Mouse (Mus musculus): ENCODE results near the gene Rnf8. TPM values are rescaled to one million over a fixed set of nuclear protein-coding genes. Genes with fewer than 3 reads are reported as not detected.

The Rnf8 gene
- 19.7 and 21.0 TPM in 2 replicates for polyA plus RNA-seq (2012; rRNA removed)

- Histone ChIP-seq H3K36me3 (ENCODE audit: control insufficient read depth, insufficient read depth, low read length) (peaks cover 2% of the 10 kb centered on the region), H3K4me1 (ENCODE audit: control insufficient read depth, insufficient read depth, low read length) (peaks cover 11% of the 10 kb centered on the region)
- TF ChIP-seq CTCF (IDR thresholded peaks at IDR 0.05; ENCODE audit: control insufficient read depth, insufficient read depth, insufficient replicate concordance, low read depth, low read length) (peak; percentile 37; the same call in 1 of the 2 replicates), POLR2A (IDR thresholded peaks at IDR 0.05; ENCODE audit: control insufficient read depth, low read depth, low read length) (0 out of 2 replicates have a peak, but pooled peaks have one; percentile 32)
Measured at GRCm38 (mm10) chr17:29614115-29615023, at the start of gene Rnf8, which contains the start of gene Gm28043. Gene Rnf8, plus strand, starts transcription at chr17:29614790. Gene Gm28043, plus strand, starts transcription at chr17:29614876.

GRCm38 (mm10) chr17:29565521-29565920 is 49.1 kb upstream of the Rnf8 start:
- Histone ChIP-seq H3K27me3 (ENCODE audit: control insufficient read depth, insufficient read depth, low read length) (no peaks in the 10 kb centered on the region), H3K27ac (ENCODE audit: control insufficient read depth, insufficient read depth, low read depth, low read length) (no peak overlapping the region), H3K4me1 (ENCODE audit: control insufficient read depth, insufficient read depth, low read length) (no peaks in the 10 kb centered on the region), H3K4me3 (ENCODE audit: control insufficient read depth, low read depth, low read length) (no peak overlapping the region), H3K36me3 (ENCODE audit: control insufficient read depth, insufficient read depth, low read length) (no peaks in the 10 kb centered on the region; the same call in 1 of the 2 replicates)
- no peak for TF ChIP-seq POLR2A (IDR thresholded peaks at IDR 0.05; ENCODE audit: control insufficient read depth, low read depth, low read length)

More at GRCm38 (mm10) chr17:29614115-29615023, at the start of gene Rnf8, which contains the start of gene Gm28043:
- H3K27me3 ChIP-seq (ENCODE audit: control insufficient read depth, insufficient read depth, low read length) = no peaks in the 10 kb centered on the region
- peak within 1 kb of the TSS; percentile 92 for H3K4me3 ChIP-seq (ENCODE audit: control insufficient read depth, low read depth, low read length)
- peak within 1 kb of the TSS; percentile 98 for H3K27ac ChIP-seq (ENCODE audit: control insufficient read depth, insufficient read depth, low read depth, low read length)

- TF ChIP-seq POLR2A (IDR thresholded peaks at IDR 0.05; ENCODE audit: control insufficient read depth, low read depth, low read length) (no peak), CTCF (IDR thresholded peaks at IDR 0.05; ENCODE audit: control insufficient read depth, insufficient read depth, insufficient replicate concordance, low read depth, low read length) (no peak)
- no peak overlapping the region for H3K4me3 ChIP-seq (ENCODE audit: control insufficient read depth, low read depth, low read length)
- H3K4me1 ChIP-seq (ENCODE audit: control insufficient read depth, insufficient read depth, low read length) = no peaks in the 10 kb centered on the region
- H3K36me3 ChIP-seq (ENCODE audit: control insufficient read depth, insufficient read depth, low read length) = no peaks in the 10 kb centered on the region; the same call in 1 of the 2 replicates
- H3K27ac ChIP-seq (ENCODE audit: control insufficient read depth, insufficient read depth, low read depth, low read length) = no peak overlapping the region
- no peaks in the 10 kb centered on the region for H3K27me3 ChIP-seq (ENCODE audit: control insufficient read depth, insufficient read depth, low read length)
Measured at GRCm38 (mm10) chr17:29568435-29568834, 46.2 kb upstream of the Rnf8 start.

GRCm38 (mm10) chr17:29569831-29570230 is 44.8 kb upstream of the Rnf8 start:
- H3K27ac ChIP-seq (ENCODE audit: control insufficient read depth, insufficient read depth, low read depth, low read length) = no peak overlapping the region
- H3K4me3 ChIP-seq (ENCODE audit: control insufficient read depth, low read depth, low read length) = no peak overlapping the region
- H3K4me1 ChIP-seq (ENCODE audit: control insufficient read depth, insufficient read depth, low read length) = no peaks in the 10 kb centered on the region
- H3K36me3 ChIP-seq (ENCODE audit: control insufficient read depth, insufficient read depth, low read length) = no peaks in the 10 kb centered on the region; the same call in 1 of the 2 replicates
- H3K27me3 ChIP-seq (ENCODE audit: control insufficient read depth, insufficient read depth, low read length) = no peaks in the 10 kb centered on the region
- TF ChIP-seq POLR2A (IDR thresholded peaks at IDR 0.05; ENCODE audit: control insufficient read depth, low read depth, low read length) (no peak), CTCF (IDR thresholded peaks at IDR 0.05; ENCODE audit: control insufficient read depth, insufficient read depth, insufficient replicate concordance, low read depth, low read length) (no peak)

- H3K36me3 ChIP-seq (ENCODE audit: control insufficient read depth, insufficient read depth, low read length) = peaks cover 4% of the 10 kb centered on the region
Measured at GRCm38 (mm10) chr17:29579579-29580126, 34.9 kb upstream of the Rnf8 start.

GRCm38 (mm10) chr17:29583569-29583968 is 31.0 kb upstream of the Rnf8 start:
- TF ChIP-seq POLR2A (IDR thresholded peaks at IDR 0.05; ENCODE audit: control insufficient read depth, low read depth, low read length) (no peak), CTCF (IDR thresholded peaks at IDR 0.05; ENCODE audit: control insufficient read depth, insufficient read depth, insufficient replicate concordance, low read depth, low read length) (no peak)
- Histone ChIP-seq H3K4me3 (ENCODE audit: control insufficient read depth, low read depth, low read length) (no peak overlapping the region), H3K27ac (ENCODE audit: control insufficient read depth, insufficient read depth, low read depth, low read length) (no peak overlapping the region), H3K27me3 (ENCODE audit: control insufficient read depth, insufficient read depth, low read length) (no peaks in the 10 kb centered on the region), H3K36me3 (ENCODE audit: control insufficient read depth, insufficient read depth, low read length) (peaks cover 4% of the 10 kb centered on the region), H3K4me1 (ENCODE audit: control insufficient read depth, insufficient read depth, low read length) (no peaks in the 10 kb centered on the region)

More at GRCm38 (mm10) chr17:29579579-29580126, 34.9 kb upstream of the Rnf8 start:
- no peak for TF ChIP-seq POLR2A (IDR thresholded peaks at IDR 0.05; ENCODE audit: control insufficient read depth, low read depth, low read length)
- no peak for TF ChIP-seq CTCF (IDR thresholded peaks at IDR 0.05; ENCODE audit: control insufficient read depth, insufficient read depth, insufficient replicate concordance, low read depth, low read length)
- H3K4me1 ChIP-seq (ENCODE audit: control insufficient read depth, insufficient read depth, low read length) = peaks cover 5% of the 10 kb centered on the region; the same call in 1 of the 2 replicates
- H3K4me3 ChIP-seq (ENCODE audit: control insufficient read depth, low read depth, low read length) = no peak overlapping the region; the same call in 1 of the 2 replicates
- no peak overlapping the region for H3K27ac ChIP-seq (ENCODE audit: control insufficient read depth, insufficient read depth, low read depth, low read length)
- H3K27me3 ChIP-seq (ENCODE audit: control insufficient read depth, insufficient read depth, low read length) = no peaks in the 10 kb centered on the region

- no peak overlapping the region for H3K4me3 ChIP-seq (ENCODE audit: control insufficient read depth, low read depth, low read length)
- TF ChIP-seq CTCF (IDR thresholded peaks at IDR 0.05; ENCODE audit: control insufficient read depth, insufficient read depth, insufficient replicate concordance, low read depth, low read length) = no peak
- TF ChIP-seq POLR2A (IDR thresholded peaks at IDR 0.05; ENCODE audit: control insufficient read depth, low read depth, low read length) = no peak
- H3K27ac ChIP-seq (ENCODE audit: control insufficient read depth, insufficient read depth, low read depth, low read length) = no peak overlapping the region
- no peaks in the 10 kb centered on the region for H3K27me3 ChIP-seq (ENCODE audit: control insufficient read depth, insufficient read depth, low read length)
- no peaks in the 10 kb centered on the region for H3K4me1 ChIP-seq (ENCODE audit: control insufficient read depth, insufficient read depth, low read length)
- peaks cover 4% of the 10 kb centered on the region for H3K36me3 ChIP-seq (ENCODE audit: control insufficient read depth, insufficient read depth, low read length)
Measured at GRCm38 (mm10) chr17:29584306-29584705, 30.3 kb upstream of the Rnf8 start.
